Mouse (Mus musculus) limb, embryonic 14.5 days (tissue): ENCODE measurements around the gene Nkx1-2. TPM values are rescaled to one million over a fixed set of nuclear protein-coding genes. Genes with fewer than 3 reads are reported as not detected.

Source experiments
- ATAC-seq: fragments of 200-750 bp; cut with Nextera tagmentation; 2 replicates; pipeline ENCODE4 v1.8.0; 2017; ENCODE audit warnings: low read depth, moderate number of reproducible peaks, moderate TSS enrichment; ENCODE audit not compliant: low FRiP score
- DNase-seq: peaks from one replicate; pipeline ENCODE4 v3.0.0-alpha.2; 2015; ENCODE audit warnings: low spot score
- H3K27ac ChIP-seq: fragments of 300-500 bp; sonication (generic); replicated peaks from 2 replicates; pipeline ENCODE4 v1.5.1; 2014; ENCODE audit warnings: low read depth, mild to moderate bottlenecking, low read length, moderate library complexity, mixed read lengths
- H3K27me3 ChIP-seq: fragments of 300-500 bp; sonication (generic); 2 replicates; pipeline ENCODE4 v1.6.1; 2014; ENCODE audit warnings: low read length, mixed read lengths; ENCODE audit not compliant: control insufficient read depth, insufficient read depth
- H3K36me3 ChIP-seq: fragments of 300-500 bp; sonication (generic); 2 replicates; pipeline ENCODE4 v1.6.1; 2014; ENCODE audit warnings: mild to moderate bottlenecking, low read length, moderate library complexity, mixed read lengths; ENCODE audit not compliant: control insufficient read depth, insufficient read depth
- H3K4me1 ChIP-seq: fragments of 300-500 bp; sonication (generic); 2 replicates; pipeline ENCODE4 v1.6.1; 2014; ENCODE audit warnings: antibody characterized with exemption, low read length, mixed read lengths; ENCODE audit not compliant: control insufficient read depth, insufficient read depth
- H3K4me2 ChIP-seq: fragments of 300-500 bp; sonication (generic); replicated peaks from 2 replicates; pipeline ENCODE4 v1.6.1; 2014; ENCODE audit warnings: low read depth, mild to moderate bottlenecking, low read length, moderate library complexity; ENCODE audit not compliant: severe bottlenecking
- H3K4me3 ChIP-seq: fragments of 300-500 bp; sonication (generic); replicated peaks from 2 replicates; pipeline ENCODE4 v1.5.1; 2014; ENCODE audit warnings: low read length
- H3K9ac ChIP-seq: fragments of 300-500 bp; sonication (generic); 2 replicates; pipeline ENCODE4 v1.6.1; 2014; ENCODE audit warnings: mild to moderate bottlenecking, low read depth, low read length, moderate library complexity; ENCODE audit not compliant: severe bottlenecking
- H3K9me3 ChIP-seq: fragments of 300-500 bp; sonication (generic); 2 replicates; pipeline ENCODE4 v1.6.1; 2016; ENCODE audit warnings: low read length; ENCODE audit not compliant: control insufficient read depth
- POLR2A ChIP-seq: fragments of 200-500 bp; IDR thresholded peaks from 2 replicates; pipeline ENCODE4 v1.8.0; 2012; ENCODE audit warnings: inconsistent platforms, mild to moderate bottlenecking, moderate library complexity, borderline replicate concordance; ENCODE audit not compliant: insufficient read depth, insufficient read length; ENCODE audit errors: extremely low read depth
- WGBS: fragments of 180-500 bp; shearing (Covaris S2); extraction: QIAGEN DNeasy Blood & Tissue Kit; methylation state at CpG from one replicate; pipeline ENCODE4 v1.1.7; 2014; 5-methylcytosine and 5-hydroxymethylcytosine counted together
- polyA plus RNA-seq, 2 experiments: library from polyadenylated mRNA; depleted of rRNA in 1 of 2; stranded (reverse) in 1 of 2; unstranded in 1 of 2; fragments of >200 nt; fragmentation: Nextera tagmentation in 1 of 2; extraction: Ambion mirVana in 1 of 2; gene quantifications; 2 replicates each; pipeline versions ENCODE4 v1.2.1 to v1.2.3; 2012 to 2014

Gene Nkx1-2
- polyA plus RNA-seq, 2 experiments: 0.08 to 0.10 TPM

DNA sequence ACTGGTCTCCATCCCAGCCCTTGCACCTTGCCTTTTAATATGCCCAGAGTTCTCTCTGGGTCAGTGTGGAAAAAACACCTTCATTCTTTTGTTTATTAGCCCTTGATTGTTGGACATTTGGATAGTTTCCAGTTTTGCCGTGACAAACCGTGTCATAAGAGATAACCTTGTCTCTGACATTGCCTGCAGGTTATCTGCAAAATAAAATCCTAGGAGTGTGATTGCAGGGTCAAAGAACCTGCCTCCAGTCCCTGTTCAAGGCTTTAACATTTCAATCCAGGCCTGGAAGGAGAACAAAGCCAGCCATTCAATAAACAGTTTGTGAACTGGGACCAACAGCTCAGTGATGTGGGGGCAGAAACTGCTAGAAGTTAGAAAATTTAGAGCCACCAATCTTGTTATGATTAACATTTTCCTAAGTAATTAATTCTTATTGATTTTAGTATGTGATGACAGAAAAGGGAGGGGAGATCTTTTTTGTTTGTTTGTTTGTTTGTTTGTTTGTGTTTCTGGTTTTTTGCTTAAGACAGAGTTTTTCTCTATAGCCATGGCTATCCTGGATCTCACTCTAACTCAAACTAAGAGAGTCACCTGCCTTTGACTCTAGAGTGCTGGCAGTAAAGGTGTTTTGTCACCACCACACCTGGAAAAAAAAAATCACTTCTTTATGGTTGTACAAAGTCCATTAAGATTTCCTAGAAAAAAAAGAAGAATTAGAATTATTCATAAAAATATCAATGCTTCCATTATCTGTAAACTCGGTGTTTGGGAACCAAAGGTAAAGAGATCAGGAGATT lies 13.5 kb downstream of the Nkx1-2 start:
- Histone ChIP-seq H3K4me2 (no peak overlapping the region), H3K9ac (no peak overlapping the region), H3K4me3 (no peak overlapping the region), H3K4me1 (no peaks in the 10 kb centered on the region), H3K27ac (no peak overlapping the region), H3K9me3 (no peaks in the 10 kb centered on the region), H3K27me3 (no peaks in the 10 kb centered on the region), H3K36me3 (no peaks in the 10 kb centered on the region)
- no peak for ATAC-seq
- no peak for DNase-seq
- 59% methylated on average over 3 of the region's 3 CpGs for WGBS
- TF ChIP-seq POLR2A: no peak

- no peak overlapping the region for H3K27ac ChIP-seq
- no peaks in the 10 kb centered on the region for H3K27me3 ChIP-seq
- no peak overlapping the region for H3K9ac ChIP-seq
- no peaks in the 10 kb centered on the region for H3K36me3 ChIP-seq
- no peaks in the 10 kb centered on the region for H3K9me3 ChIP-seq
- H3K4me1 ChIP-seq: no peaks in the 10 kb centered on the region
- no peak for TF ChIP-seq POLR2A
- WGBS: 93% methylated on average over 2 of the region's 2 CpGs
- H3K4me2 ChIP-seq: no peak overlapping the region
- DNase-seq (no peak), ATAC-seq (no peak)
- H3K4me3 ChIP-seq: no peak overlapping the region
These were observed 18.0 kb downstream of the Nkx1-2 start for GRCm38 (mm10) chr7:132581441-132581840.

DNA sequence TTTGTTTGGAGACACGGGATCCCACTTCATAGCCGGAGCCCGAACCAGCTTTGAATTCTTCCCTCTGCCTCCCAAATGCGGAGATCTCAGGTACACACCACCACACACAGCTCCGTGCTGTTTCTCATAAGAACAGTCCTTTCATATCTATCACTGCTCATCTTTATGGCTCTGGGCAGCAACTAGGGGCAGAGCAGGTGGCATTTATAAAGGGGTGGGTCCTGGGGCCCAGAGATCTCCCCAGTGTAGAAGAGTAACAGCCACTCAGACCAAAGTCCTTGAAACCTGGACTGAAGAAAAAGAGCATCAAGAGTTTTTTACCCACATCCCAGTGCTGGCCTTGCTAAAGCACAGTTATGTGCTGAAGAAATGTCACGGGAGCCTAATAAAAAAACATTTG lies 18.9 kb downstream of the Nkx1-2 start:
- no peak for DNase-seq
- no peak for ATAC-seq
- H3K4me1 ChIP-seq: peaks cover 2% of the 10 kb centered on the region; the same call in 1 of the 2 replicates
- H3K36me3 ChIP-seq: no peaks in the 10 kb centered on the region
- 73% methylated on average over 6 of the region's 6 CpGs for WGBS
- no peak overlapping the region for H3K4me2 ChIP-seq
- no peak overlapping the region for H3K4me3 ChIP-seq
- TF ChIP-seq POLR2A: no peak
- H3K9me3 ChIP-seq: no peaks in the 10 kb centered on the region
- H3K27ac ChIP-seq: no peak overlapping the region
- no peaks in the 10 kb centered on the region for H3K27me3 ChIP-seq
- H3K9ac ChIP-seq: no peak overlapping the region

- H3K27ac ChIP-seq: no peak overlapping the region
- no peak overlapping the region for H3K4me3 ChIP-seq
- WGBS: 57% methylated on average over 4 of the region's 4 CpGs
- H3K9ac ChIP-seq: no peak overlapping the region
- H3K4me2 ChIP-seq: peak overlapping the region; percentile 51
- peaks cover 20% of the 10 kb centered on the region for H3K4me1 ChIP-seq
- DNase-seq (no peak), ATAC-seq (no peak)
- H3K9me3 ChIP-seq: no peaks in the 10 kb centered on the region
- H3K36me3 ChIP-seq: no peaks in the 10 kb centered on the region
- H3K27me3 ChIP-seq: no peaks in the 10 kb centered on the region
- TF ChIP-seq POLR2A: no peak
These were observed 22.5 kb downstream of the Nkx1-2 start for GRCm38 (mm10) chr7:132576891-132577290.

GRCm38 (mm10) chr7:132576116-132576650 lies 23.3 kb downstream of the Nkx1-2 start, which contains the start of gene Oat:
TSS of gene Oat (minus strand) at chr7:132576398.
- DNase-seq (peak; percentile 98), ATAC-seq (peak; percentile 96)
- Histone ChIP-seq H3K4me2 (peak within 1 kb of the TSS; percentile 51), H3K36me3 (no peaks in the 10 kb centered on the region), H3K4me3 (peak within 1 kb of the TSS; percentile 69), H3K27ac (peak within 1 kb of the TSS; percentile 97), H3K4me1 (peaks cover 27% of the 10 kb centered on the region), H3K9me3 (no peaks in the 10 kb centered on the region), H3K27me3 (no peaks in the 10 kb centered on the region), H3K9ac (peak within 1 kb of the TSS; percentile 78)
- peak; percentile 94 for TF ChIP-seq POLR2A
- 1% methylated on average over 45 of the region's 49 CpGs for WGBS
